Mouse (Mus musculus) retina, postnatal 7 days (tissue): ENCODE results near the gene Scn4a.
"Not testable (repeated sequence)": the region's sequence is repeated elsewhere in the genome, so short reads cannot be mapped to it uniquely, and the experiment has no call there.

Source experiments
- DNase-seq: peaks from one replicate; pipeline ENCODE4 v3.0.0-alpha.2; 2012; ENCODE audit warnings: low read depth, low spot score

Gene Scn4a

DNA sequence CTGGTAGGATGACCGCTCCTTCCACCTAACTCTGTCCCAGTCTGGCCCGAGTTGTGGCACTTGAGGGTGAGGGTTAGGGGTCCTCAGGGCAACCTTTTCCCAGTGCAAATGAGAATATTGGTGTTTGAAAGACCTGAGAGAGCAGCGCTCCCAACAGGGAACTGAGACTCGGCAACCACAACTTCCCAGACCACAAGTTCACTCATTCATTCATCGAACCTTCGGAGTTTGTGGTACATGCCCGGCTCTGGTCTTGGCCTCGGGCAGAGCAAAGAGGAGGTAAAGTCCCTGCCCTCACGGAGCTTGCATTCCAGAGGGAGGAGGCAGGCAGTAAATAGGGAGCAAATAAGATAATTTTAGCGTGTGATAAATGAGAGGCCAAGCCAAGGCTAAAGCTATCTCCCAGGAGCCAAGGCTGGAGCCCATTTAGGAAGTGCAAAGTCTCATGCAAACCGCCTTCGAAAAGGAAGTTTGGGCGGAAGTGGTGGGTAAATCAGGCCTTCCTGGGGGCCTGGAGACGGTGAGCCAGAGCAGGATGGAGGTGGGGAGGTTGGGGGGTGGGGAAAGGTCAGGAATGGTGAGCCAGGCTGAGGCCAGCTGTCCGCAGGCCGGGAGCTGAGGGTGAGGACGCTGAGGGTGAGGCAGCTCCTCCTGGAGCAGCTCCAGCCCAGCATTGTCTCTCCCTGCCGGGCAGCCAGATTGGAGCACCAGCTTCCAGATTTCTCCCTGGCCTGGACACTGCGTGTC is 2.5 kb upstream of the Scn4a start:
- DNase-seq = no peak

DNA sequence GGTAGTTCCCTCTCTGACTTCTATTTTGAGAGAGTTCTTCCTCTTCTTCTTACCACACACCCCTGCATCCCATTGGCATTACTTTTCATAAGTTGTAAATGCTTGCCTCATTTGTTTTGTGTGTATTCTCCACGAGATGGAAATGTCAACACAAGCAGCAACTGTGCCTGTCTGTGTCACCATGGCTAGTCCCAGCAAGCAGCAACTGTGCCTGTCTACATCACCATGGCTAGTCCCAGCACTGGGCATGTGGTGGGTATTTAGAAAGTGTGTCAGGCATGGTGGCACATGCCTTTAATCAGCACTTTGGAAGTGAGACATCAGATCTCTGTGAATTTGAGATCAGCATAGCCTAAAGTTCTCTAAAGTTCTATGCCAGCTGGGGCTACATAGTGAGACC is 1.1 kb upstream of the Scn4a start:
- no peak for DNase-seq

DNA sequence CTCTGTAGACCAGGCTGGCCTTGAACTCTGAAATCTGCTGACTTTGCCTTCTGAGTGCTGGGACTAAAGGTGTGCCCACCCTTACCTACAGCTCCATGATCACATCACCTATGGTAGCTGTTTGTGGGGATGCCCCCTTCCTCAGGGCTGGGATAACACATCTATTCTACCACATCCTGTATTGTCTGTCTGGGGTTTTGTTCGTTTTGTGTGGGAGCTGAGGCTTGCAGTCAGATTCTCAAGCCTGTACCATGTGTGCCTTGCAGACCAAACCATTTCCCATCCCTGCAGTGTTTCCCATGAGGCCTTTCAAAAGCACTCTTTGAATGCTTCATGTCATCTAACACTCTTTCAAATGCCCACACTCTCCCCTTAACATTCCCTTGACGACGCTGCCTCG is 1.1 kb downstream of the Scn4a start:
- DNase-seq = no peak

DNA sequence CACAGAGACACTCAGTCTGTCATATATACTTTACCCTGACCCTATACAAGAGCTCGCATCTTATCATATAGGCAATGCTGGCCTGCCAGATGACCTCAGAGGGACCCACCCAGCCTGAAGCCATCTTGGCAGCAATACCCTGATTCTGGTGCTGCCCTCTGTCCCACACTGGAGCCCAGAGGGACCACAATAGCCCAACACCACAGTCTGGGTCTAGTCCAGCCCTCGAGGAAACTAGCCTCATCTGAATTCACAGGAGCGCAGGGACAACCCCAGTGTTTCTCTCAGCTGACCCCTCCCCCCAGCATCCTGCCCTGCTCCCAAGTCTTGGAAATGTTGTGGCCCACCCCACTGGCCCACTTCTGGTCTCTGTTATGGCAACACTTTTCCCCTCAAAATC is 1.8 kb downstream of the Scn4a start:
- DNase-seq = no peak

DNA sequence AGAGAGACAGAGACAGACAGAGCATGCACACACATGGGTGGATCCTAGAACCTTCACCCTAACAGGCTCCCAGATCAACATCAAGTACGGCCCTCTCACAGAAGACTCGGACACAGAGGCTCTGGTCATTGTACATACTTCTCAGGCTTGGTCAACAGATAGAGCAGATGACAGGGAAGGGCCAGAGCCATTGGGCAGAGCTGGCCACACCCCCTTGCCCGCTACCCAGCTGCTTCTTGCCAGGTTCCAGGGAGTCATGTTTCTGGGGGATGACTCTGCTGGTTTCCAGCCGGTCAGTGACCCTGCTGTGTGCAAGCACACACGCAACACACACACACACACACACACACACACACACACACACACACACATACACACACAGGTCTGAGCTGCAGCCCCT is 2.2 kb downstream of the Scn4a start:
- no peak for DNase-seq

GRCm38 (mm10) chr11:106349772-106350171 is 3.3 kb downstream of the Scn4a start:
- no peak for DNase-seq

DNA sequence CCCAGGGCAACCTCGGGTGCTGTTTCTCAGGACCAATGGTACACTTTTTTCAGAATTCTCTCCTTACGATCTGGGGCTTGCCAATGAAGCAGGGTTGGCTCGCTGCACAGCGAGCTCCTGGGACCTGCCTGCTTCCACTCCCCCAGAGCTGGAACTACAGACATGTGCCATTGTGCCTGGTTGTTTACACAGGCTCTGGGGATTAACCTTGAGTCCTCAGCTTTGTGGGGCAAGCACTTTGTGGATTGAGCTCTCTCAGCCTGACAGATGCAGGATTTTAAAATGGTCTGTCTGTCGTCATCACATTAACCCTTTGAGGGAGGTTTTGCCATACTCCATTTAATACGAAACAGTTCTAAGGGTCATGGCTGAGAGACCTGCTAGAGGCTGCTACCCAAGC is 8.2 kb downstream of the Scn4a start:
- peak; percentile 59 for DNase-seq

DNA sequence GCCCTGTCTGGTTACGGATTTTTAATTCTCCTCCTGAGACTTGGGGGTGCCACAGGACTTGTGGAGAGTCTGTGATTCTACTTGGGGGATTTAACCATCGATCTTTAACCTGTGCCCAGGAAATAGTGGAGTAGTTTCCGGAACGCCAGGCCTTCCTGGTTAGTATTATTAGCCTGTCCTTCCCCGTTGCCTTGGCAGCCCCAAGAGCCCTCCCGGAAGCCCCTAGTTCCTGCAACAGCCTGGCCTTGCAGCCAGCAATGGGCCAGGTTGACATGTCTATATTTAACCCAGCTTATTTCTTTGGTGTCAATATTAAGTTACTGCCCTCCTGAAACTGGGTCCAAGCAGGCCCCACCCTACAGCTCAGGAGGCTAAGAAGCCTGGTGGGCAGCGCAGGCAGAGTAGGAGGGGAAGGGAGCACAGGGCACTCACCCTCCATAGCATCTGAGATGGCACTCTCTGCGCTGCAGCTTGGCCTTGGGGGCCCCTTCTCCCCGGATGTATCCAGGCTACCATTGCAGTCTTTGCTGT is 12.0 kb downstream of the Scn4a start:
- no peak for DNase-seq

GRCm38 (mm10) chr11:106339323-106339722 is 13.8 kb downstream of the Scn4a start:
- not testable (repeated sequence) for DNase-seq

DNA sequence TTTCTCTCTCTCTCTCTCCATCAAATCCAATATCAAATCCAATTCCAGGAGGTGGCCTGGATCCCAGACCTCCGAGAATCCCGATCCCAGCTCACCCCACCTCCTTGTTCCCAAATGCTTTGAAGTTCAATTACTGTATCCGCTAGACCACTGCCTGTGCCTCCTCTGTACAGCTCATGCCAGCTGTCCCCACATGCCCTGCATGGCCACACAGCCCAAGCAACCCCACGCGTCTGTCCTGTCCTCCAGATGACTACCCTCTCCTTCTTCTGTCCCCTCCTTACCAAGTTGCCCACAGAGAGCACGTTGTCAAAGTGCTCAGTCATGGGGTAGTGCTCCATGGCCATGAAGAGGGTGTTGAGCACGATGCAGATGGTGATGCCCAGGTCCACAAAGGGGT is 14.2 kb downstream of the Scn4a start:
- DNase-seq = no peak

DNA sequence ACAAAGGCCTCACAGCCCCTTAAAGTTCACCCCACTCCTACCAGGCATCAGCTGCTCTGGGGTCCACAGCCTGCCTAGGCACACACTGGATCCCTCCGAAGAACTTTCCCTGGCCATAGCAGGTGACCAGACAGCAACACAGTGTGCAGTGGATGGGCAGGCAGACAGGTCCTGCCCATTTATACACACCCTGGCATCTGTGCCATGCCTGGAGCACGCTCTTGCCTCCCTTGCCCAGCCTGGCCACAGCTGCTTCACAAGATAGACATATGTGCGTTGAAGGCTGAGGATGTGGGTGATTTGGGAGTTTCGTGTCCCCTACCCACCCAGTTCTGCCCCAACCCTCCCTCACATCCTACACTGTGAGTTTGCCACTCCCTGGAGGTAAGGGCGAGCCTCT is 15.1 kb downstream of the Scn4a start:
- no peak for DNase-seq

DNA sequence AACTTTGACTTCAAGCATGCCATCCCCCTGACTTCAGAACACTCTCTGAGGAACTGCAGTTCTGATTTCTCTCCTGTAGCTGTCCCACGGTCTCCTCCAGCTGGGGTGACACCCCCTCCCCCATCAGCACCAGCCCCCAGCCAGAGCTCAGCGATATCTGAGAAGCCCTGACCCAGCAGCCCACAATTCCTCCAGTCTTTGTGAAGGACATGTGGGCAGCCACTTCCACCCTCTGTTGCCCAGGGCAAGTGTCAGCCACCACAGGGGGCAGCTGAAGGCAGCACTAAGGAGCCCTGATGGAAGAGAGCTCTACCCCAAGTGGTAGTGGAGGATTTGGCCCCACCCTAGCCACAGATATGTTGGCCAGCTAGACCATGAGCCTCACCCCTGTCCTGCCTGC is 19.0 kb downstream of the Scn4a start:
- DNase-seq = no peak

- DNase-seq = no peak
Observed at GRCm38 (mm10) chr11:106332458-106332857, 20.6 kb downstream of the Scn4a start.

GRCm38 (mm10) chr11:106329682-106330081 is 23.4 kb downstream of the Scn4a start:
- peak; percentile 64 for DNase-seq

GRCm38 (mm10) chr11:106329128-106329527 is 24.0 kb downstream of the Scn4a start:
- no peak for DNase-seq

DNA sequence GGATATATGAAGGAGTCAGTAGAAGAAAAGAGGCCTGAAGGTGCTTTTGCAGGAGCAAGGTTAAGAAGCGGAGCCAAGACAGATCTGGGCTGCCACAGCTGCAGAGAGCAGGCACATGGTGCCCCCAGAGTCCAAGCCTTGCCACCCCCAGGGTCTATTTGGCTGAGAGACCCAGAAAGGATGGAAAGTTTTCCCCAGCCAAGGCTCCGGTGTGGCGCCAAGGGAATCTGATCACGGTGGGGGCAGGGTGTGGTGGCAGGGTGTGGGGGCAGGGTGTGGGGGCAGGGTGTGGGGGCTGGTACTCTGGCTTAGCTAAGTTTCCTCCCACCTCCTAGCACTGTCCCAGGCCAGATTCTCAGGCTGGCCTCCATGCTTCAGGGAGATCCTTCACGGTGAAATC is 24.6 kb downstream of the Scn4a start:
- no peak for DNase-seq

DNA sequence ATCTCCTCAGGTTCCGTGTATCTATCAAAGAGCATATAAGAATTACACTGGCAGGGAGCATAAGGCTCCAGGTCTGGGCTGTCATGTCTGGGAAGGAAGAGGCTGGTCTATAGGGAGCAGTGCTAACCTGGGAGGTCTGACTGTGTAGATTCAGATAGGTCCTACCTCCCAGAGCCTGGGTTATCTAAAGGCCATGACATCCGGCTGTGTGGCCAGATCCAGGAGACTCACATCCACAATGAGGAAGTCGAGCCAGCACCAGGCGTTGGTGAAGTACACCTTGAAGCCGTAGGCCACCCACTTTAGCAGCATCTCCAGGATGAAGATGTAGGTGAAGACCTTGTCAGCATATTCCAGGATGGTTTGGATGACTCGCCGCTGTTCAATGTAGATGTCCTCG is 26.6 kb downstream of the Scn4a start:
- DNase-seq = no peak

DNA sequence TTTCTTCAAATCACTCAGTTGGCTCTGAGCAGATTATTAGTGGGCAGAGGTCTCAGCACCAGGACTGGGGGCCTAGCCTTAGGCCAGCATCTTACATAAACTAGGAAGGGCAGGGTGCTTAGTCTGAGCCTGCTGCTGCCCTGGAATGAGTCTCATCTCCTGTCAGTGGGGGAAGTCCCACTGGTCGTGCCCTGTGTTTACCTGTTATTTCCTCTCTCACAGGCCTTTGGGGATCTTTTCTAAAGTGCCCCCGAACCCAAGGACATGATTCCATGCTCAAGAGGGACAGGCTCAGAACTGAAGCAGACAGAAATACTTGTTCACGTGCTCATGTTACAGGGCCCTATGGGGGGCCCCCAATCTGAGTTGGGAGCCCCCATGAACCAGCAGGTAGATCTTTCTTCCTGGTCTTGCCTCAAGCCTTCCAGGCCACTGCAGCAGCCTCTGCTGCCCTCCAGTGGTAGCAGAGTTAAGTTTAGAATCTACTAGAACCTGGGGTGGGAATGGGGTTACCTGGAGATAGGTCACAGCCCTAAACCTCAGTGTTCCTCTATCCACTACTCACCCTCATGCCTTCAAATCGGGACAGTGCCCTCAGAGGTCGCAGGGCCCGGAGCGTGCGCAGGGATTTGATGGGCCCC is 27.4 kb downstream of the Scn4a start:
- peak; percentile 61 for DNase-seq

DNA sequence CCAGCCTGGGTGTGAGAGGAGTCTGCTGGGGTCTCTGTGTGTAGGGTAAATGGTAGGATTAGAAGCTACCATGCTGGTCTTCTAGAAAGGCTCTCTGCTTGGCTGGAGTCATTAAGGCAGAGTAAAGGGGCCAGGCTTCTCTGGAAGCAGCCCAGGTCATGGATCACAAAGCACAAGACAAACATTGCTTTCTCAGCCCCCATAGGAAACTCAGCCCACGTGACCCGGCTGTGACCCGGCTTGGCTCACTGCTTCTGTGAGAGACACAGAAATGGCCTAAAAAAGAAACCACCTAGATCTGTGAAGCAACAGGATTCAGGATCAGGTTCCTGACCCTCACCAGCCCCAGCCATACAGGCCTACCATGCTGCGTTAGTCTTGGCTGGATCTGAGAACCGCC is 28.2 kb downstream of the Scn4a start:
- no peak for DNase-seq

DNA sequence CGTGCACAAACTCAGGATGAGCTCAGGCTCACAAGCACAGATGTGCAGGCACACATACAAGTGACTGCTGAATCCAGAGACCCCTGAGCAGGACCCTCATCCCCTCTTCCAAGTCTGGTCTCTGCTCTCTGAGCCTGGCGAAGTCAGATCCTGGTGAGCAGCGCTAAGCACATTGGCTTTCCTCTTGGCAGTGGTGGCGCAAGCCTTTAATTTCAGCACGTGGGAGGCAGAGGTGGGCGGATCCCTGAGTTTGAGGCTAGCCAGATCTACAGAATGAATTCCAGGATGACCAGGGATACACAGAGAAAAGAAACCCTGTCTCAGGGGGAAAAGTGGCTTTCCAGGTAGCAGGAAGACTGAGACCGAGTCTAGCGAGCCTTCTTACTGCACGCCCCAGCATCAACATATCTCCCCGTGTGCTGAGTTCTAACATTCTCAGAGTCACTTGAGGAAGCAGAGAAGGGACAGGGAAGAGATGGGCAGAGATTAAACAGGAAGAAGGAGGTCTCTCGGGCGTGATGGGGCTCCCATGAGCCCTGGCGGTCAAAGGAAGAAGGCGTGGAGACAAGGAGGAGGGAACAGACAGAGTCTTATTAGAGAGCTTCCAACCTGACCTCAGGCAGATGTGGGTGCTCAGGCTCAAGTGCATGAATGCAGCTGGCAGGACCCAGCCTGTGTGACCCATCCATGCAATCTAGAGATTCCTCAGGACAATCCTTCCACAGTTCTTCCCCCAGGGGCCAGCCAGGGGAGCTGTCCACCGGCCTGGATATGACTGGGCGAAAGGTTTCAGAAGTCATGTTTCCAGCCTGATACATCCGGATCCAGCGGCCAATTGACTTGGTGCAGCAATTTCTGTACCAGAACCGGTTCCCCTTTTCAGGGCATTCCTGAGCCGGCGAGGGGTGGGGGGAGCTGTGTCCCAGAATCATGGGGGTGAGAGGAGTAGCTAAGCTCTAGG is 34.4 kb downstream of the Scn4a start:
- DNase-seq = no peak

- no peak for DNase-seq
Observed at GRCm38 (mm10) chr11:106317801-106318200, 35.3 kb downstream of the Scn4a start.

DNA sequence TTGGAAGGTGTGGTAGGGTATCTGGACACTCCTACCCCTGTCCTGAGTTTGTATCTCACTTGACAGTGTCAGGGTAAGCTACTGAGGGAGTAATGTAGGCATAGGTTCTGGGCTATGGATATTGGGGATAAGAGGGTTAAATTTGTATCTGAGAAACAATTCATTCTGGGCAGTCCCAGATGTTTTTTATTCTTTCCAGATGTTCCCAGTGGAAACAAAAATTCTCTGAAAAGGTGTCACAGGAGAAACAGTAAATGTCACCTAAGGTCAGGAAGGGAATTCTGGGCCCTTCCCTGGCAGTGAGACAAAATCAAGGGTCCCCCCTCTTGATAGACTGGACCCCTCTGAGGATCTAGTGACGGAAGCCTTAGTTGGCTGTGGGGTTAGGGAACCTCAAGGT is 36.7 kb downstream of the Scn4a start:
- no peak for DNase-seq
